Mouse (Mus musculus) neural tube, embryonic 11.5 days (tissue): Measurements from ENCODE around the gene Pcnx3. TPM values are rescaled to one million over a fixed set of nuclear protein-coding genes. Genes with fewer than 3 reads are reported as not detected.

Source experiments
- ATAC-seq: fragments of 200-750 bp; cut with Nextera tagmentation; 2 replicates; pipeline ENCODE4 v1.8.0; 2017; ENCODE audit warnings: moderate number of reproducible peaks, mild to moderate bottlenecking, moderate TSS enrichment, moderate library complexity; ENCODE audit not compliant: insufficient read depth, low FRiP score, low TSS enrichment
- DNase-seq: peaks from one replicate; pipeline ENCODE4 v3.0.0-alpha.2; 2015; ENCODE audit warnings: low spot score
- H3K27ac ChIP-seq: fragments of 300-500 bp; sonication (generic); 2 replicates; pipeline ENCODE4 v1.5.1; 2014; ENCODE audit warnings: low read depth, mild to moderate bottlenecking, low read length
- H3K27me3 ChIP-seq: fragments of 300-500 bp; sonication (generic); 2 replicates; pipeline ENCODE4 v1.6.1; 2014; ENCODE audit warnings: mild to moderate bottlenecking, low read length, mixed read lengths; ENCODE audit not compliant: control insufficient read depth, insufficient read depth
- H3K36me3 ChIP-seq: fragments of 300-500 bp; sonication (generic); 2 replicates; pipeline ENCODE4 v1.6.1; 2014; ENCODE audit warnings: mild to moderate bottlenecking, low read length, moderate library complexity, mixed read lengths; ENCODE audit not compliant: control insufficient read depth, insufficient read depth
- H3K4me1 ChIP-seq: fragments of 300-500 bp; sonication (generic); 2 replicates; pipeline ENCODE4 v1.6.1; 2014; ENCODE audit warnings: low read length, mixed read lengths; ENCODE audit not compliant: control insufficient read depth, insufficient read depth
- H3K4me2 ChIP-seq: fragments of 300-500 bp; sonication (generic); 2 replicates; pipeline ENCODE4 v1.6.1; 2014; ENCODE audit warnings: low read depth, mild to moderate bottlenecking, moderate library complexity
- H3K4me3 ChIP-seq: fragments of 300-500 bp; sonication (generic); 2 replicates; pipeline ENCODE4 v1.5.1; 2014; ENCODE audit warnings: low read depth, low read length
- H3K9ac ChIP-seq: fragments of 300-500 bp; sonication (generic); 2 replicates; pipeline ENCODE4 v1.6.1; 2014; ENCODE audit warnings: mild to moderate bottlenecking, low read length
- H3K9me3 ChIP-seq: fragments of 300-500 bp; sonication (generic); 2 replicates; pipeline ENCODE4 v1.6.1; 2016; ENCODE audit warnings: low read length; ENCODE audit not compliant: control insufficient read depth
- WGBS: fragments of 180-500 bp; shearing (Covaris S2); extraction: QIAGEN DNeasy Blood & Tissue Kit; methylation state at CpG from one replicate; pipeline ENCODE4 v1.1.7; 2014; 5-methylcytosine and 5-hydroxymethylcytosine counted together
- polyA plus RNA-seq: library from polyadenylated mRNA; unstranded; fragments of >200 nt; fragmentation: Nextera tagmentation; extraction: Ambion mirVana; gene quantifications from 2 replicates; pipeline ENCODE4 v1.2.1, GENCODE M21; 2014

The Pcnx3 gene
- 26.9 and 27.7 TPM in 2 replicates for polyA plus RNA-seq

DNA sequence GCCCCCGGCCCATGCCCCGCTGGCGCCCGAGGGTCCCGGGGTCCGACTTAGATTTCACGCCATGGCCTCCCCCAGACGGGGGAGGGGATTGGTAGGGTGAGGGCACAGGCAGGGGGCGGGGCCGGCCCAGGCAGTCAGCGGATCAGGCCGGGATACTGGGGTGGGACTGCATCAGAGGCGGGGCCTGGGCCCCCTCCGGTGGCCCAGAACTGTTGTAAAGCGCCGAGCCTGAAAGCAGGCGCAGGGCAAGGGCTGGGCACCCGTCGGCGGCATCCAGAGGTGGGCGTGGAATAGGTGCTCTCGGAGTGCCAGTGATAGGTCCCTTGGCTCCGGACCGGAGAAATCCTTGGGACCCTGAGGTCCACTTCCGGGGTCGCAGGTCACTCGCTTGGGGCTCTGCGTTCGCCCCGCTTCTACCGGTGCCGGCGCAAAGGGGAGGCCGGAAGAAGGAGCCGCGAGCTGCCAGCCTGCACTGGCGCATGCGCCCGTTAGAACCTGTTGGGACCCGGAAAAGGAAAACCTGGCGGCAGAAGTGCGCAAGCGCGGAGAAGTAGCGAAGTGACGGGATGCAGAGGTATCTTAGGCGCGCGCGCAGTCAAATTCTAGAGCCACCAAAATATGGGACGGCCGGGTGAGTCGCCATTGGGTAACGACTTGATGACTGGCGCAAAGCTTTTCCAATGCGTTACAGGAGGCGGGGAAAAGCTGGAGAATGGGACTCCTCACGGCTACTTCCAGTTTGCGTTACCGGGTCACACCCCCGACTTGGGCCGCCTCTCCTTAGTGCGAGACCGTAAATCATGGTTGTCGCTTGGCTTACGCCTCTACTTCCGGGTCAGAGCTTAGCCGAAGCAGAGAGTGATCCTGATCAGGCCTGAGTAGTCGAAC lies at the start of gene Pcnx3, which contains the start of gene Map3k11:
Gene Pcnx3, minus strand, starts transcription at position 709 of the 888 bp plus-strand sequence.
Gene Map3k11, plus strand, starts transcription at position 543 of the 888 bp plus-strand sequence.
- DNase-seq (peak; percentile 97), ATAC-seq (peak; percentile 94)
- Histone ChIP-seq H3K27ac (peak within 1 kb of the TSS; percentile 78), H3K27me3 (no peaks in the 10 kb centered on the region), H3K36me3 (peaks cover 21% of the 10 kb centered on the region), H3K4me3 (peak within 1 kb of the TSS; percentile 79), H3K9ac (peak within 1 kb of the TSS; percentile 80), H3K4me1 (peaks cover 31% of the 10 kb centered on the region), H3K4me2 (peak within 1 kb of the TSS; percentile 99), H3K9me3 (no peaks in the 10 kb centered on the region)
- under 1% methylated on average over 64 of the region's 69 CpGs for WGBS

DNA sequence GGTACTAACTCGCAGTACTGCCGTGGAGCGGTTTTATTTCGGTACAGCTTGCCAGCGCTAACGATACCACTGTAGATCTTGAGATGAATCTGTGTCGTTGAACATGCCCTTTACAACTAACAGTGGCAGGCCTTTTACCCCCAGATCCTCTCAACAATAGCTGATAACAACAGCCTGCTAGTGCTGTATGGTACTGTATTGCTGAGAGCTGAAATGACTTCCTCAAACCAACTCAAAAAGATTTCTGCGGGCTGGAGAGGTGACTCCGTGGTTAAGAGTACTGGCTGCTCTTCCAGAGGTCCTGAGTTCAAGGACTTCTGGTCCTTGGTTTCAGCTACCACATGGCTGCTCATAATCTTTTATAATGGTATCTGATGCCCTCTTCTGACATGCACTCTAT lies 45.6 kb upstream of the Pcnx3 start:
- Histone ChIP-seq H3K4me3 (no peak overlapping the region), H3K9me3 (no peaks in the 10 kb centered on the region), H3K27ac (no peak overlapping the region), H3K36me3 (no peaks in the 10 kb centered on the region), H3K27me3 (no peaks in the 10 kb centered on the region), H3K4me2 (no peak overlapping the region), H3K9ac (no peak overlapping the region), H3K4me1 (peaks cover 16% of the 10 kb centered on the region)
- DNase-seq (no peak), ATAC-seq (no peak)
- 80% methylated on average over 9 of the region's 9 CpGs for WGBS

DNA sequence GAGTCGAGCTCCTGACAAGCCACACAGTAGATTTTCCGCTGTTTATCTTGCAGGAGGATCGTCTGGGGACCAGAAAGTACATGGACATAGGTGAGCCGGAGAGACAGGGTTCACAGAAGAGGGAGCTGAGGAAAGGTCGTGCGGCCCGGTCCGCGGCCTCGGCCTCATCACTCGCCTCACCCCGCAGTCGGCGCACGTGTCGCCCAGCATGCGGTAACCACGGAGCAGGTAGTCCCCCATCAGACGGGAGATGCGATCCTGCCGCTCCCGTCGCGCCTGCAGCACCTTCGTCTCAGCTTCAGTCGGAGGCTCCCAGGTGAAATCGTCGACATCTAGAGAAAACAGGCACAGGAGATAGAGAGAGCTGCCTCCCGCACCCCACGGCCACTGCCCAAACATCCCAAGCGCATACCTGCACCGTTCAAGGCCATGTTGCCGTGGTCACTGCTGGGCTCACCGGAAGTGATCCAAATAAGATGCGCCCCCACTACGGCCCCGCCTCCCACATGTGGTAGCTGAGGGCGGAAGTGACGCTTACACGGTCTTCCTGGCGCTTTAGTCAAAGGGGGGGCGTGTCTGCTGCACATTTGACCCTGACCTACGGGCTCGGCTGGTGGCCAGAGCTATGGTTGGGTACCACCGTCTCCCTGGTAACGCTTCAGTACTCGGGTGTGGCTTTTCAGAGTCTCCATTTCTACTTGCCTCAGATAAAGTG lies 42.7 kb upstream of the Pcnx3 start:
- H3K9me3 ChIP-seq, result no peaks in the 10 kb centered on the region
- no peak overlapping the region for H3K27ac ChIP-seq
- under 1% methylated on average over 47 of the region's 47 CpGs for WGBS
- peak; percentile 79; the same call in 1 of the 2 replicates for ATAC-seq
- DNase-seq, result peak; percentile 94
- peak overlapping the region; percentile 80 for H3K4me3 ChIP-seq
- peaks cover 33% of the 10 kb centered on the region for H3K4me1 ChIP-seq
- no peaks in the 10 kb centered on the region for H3K36me3 ChIP-seq
- H3K27me3 ChIP-seq, result no peaks in the 10 kb centered on the region
- peak overlapping the region; percentile 98 for H3K4me2 ChIP-seq
- peak overlapping the region; percentile 64 for H3K9ac ChIP-seq

DNA sequence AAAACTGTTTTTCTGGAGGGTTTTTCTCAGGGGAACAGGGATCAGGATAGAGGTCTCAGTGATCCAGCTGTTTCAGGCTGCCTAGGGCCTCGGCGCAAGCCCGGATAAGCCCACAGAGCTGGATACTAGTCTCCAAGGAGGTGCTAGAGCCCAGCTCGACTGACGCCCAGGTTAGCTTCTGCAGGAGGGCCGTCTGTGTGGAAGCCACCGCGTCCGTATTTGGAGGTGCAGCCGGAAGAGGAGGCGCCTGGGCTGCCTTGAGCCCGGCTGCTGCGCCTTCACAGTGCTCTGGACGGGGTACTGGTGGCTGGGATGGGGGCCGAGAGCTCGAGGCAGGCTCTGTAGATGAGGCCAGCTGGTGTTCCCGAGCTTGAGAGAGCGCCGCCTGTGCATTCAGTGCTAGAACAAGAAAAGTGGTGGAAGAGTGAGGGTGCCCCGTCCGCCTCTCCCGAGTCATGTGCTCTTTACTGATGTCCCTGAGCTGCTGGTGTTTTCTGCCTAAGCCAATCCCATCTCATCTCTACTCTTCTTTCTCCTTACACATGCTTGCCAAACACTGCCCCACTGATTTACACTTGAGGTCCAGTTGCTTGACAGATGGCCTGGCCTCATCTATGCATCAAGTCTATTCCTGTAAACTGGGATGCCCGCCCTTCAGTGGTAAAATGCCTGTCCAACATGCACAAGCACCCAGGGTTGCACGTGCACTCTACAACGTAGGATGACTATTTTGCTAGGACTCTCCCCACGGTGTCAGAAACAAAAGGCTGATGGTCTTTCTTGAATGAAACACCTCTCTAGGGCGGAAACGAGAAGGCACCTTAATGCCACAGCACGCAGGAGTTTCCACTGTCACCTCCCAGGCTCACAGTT lies 41.8 kb upstream of the Pcnx3 start:
- Histone ChIP-seq H3K9ac (peak overlapping the region; percentile 64), H3K9me3 (no peaks in the 10 kb centered on the region), H3K36me3 (no peaks in the 10 kb centered on the region), H3K27me3 (no peaks in the 10 kb centered on the region), H3K4me1 (peaks cover 38% of the 10 kb centered on the region), H3K4me3 (peak overlapping the region; percentile 83), H3K4me2 (peak overlapping the region; percentile 98), H3K27ac (no peak overlapping the region)
- no peak for ATAC-seq
- WGBS, result 74% methylated on average over 29 of the region's 29 CpGs
- no peak for DNase-seq

DNA sequence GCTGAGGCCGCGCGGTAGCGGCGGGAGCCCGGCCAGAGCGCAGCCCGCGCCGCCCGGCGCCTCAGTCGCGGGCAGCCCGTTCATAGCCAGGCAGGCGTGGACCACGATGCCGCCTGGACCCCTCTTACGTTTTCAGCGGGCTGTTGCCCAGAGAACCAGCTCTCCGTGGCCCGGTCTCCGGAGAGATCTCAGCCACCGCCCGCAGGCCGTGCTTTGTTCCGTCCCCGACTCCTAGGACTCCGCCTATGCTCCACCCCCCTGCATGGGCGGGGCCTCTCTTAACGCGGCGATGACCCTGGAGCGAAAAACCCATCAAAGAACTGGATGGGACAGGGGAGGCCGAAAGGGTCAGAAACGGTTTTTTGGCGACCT lies 40.7 kb upstream of the Pcnx3 start, which contains the start of gene Fam89b:
Gene Fam89b, minus strand, starts transcription at position 210 of the 372 bp plus-strand sequence.
- Histone ChIP-seq H3K27ac (peak within 1 kb of the TSS; percentile 93), H3K4me3 (peak within 1 kb of the TSS; percentile 83), H3K4me2 (peak within 1 kb of the TSS; percentile 86), H3K27me3 (no peaks in the 10 kb centered on the region), H3K9ac (peak within 1 kb of the TSS; percentile 97), H3K9me3 (no peaks in the 10 kb centered on the region), H3K36me3 (no peaks in the 10 kb centered on the region), H3K4me1 (peaks cover 42% of the 10 kb centered on the region)
- WGBS, result 0% methylated on average over 37 of the region's 37 CpGs
- ATAC-seq (peak; percentile 77), DNase-seq (peak; percentile 91)

DNA sequence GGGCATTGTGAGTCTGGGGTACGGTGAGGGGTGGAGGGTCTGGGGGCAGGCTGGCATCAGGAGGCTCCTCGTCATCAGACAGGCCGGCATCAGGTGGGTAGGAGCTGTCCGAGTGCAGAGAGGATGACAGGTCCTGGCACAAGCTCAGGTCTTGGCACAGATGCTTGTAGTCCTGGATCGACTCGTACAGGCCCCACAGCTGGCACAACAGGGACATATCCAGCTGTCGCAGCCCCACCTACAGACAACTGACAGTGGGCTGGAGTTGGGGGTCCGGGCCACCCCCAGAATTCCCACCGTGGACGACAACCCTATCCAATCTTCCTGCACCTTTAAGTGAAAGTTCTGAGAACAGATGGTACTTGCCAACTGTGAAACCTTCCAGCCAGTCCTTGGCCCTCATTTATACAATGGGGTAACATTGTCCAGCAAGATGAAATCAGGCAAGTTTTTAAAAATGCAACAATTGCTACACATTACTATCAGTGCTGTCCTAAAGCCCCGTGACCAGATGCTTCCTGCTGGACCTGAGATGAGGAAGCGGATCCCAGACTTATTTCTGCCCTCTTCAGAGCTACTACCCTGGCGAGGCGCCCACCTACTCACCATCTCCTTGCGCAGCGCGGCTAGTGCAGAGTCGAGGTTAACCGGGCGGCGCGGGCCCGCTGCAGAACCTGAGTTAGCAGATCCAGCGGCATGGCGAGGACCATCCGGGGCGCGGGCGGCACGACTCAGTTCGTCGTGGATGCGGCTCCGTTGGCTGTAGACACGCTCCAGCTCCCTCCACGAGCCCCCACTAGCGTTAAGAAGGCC lies 40.1 kb upstream of the Pcnx3 start:
- 11% methylated on average over 37 of the region's 37 CpGs for WGBS
- peak overlapping the region; percentile 86 for H3K4me2 ChIP-seq
- H3K4me1 ChIP-seq, result peaks cover 42% of the 10 kb centered on the region
- H3K4me3 ChIP-seq, result peak overlapping the region; percentile 83
- H3K9me3 ChIP-seq, result no peaks in the 10 kb centered on the region
- peak overlapping the region; percentile 97 for H3K9ac ChIP-seq
- peaks cover 2% of the 10 kb centered on the region; the same call in 1 of the 2 replicates for H3K36me3 ChIP-seq
- DNase-seq, result peak; percentile 70
- no peaks in the 10 kb centered on the region for H3K27me3 ChIP-seq
- H3K27ac ChIP-seq, result peak overlapping the region; percentile 93
- ATAC-seq, result peak; percentile 49; the same call in 1 of the 2 replicates

DNA sequence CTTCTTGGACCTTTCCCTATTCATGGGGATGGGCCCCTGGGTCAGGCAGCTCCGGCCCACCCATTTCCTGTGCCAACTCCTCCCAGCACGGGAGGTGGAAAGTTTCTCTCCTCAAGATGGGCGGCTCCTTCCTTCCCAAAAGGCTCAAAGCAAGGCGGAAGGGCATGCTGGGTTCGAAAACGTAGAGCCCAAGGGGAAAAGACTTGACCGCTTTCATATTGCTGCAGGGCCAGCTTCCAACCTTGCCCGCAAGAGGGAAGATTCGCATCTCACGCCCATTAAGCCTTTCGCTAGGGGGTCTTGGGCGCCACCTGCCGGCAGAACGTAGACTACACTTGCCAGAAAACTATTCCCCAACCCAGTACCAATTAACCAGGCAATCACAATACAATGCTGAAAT lies 39.0 kb upstream of the Pcnx3 start:
- peak overlapping the region; percentile 83 for H3K4me3 ChIP-seq
- no peak overlapping the region for H3K9ac ChIP-seq
- H3K9me3 ChIP-seq, result no peaks in the 10 kb centered on the region
- DNase-seq, result peak; percentile 90
- H3K27ac ChIP-seq, result no peak overlapping the region
- ATAC-seq, result no peak
- H3K27me3 ChIP-seq, result no peaks in the 10 kb centered on the region
- H3K4me2 ChIP-seq, result peak overlapping the region; percentile 86
- peaks cover 42% of the 10 kb centered on the region for H3K4me1 ChIP-seq
- H3K36me3 ChIP-seq, result peaks cover 2% of the 10 kb centered on the region; the same call in 1 of the 2 replicates
- WGBS, result 4% methylated on average over 14 of the region's 14 CpGs
